Mouse (Mus musculus) hindbrain, embryonic 13.5 days (tissue): ENCODE results near the gene Tbc1d8. TPM values are rescaled to one million over a fixed set of nuclear protein-coding genes. Genes with fewer than 3 reads are reported as not detected.

Source experiments
- ATAC-seq: fragments of 200-750 bp; cut with Nextera tagmentation; 2 replicates; pipeline ENCODE4 v1.8.0; 2017; ENCODE audit warnings: moderate TSS enrichment; ENCODE audit not compliant: low FRiP score
- H3K27ac ChIP-seq: fragments of 300-500 bp; sonication (generic); 2 replicates; pipeline ENCODE4 v1.5.1; 2015; ENCODE audit warnings: inconsistent platforms, mild to moderate bottlenecking, moderate library complexity
- H3K27me3 ChIP-seq: fragments of 300-500 bp; sonication (generic); 2 replicates; pipeline ENCODE4 v1.6.1; 2015; ENCODE audit warnings: mild to moderate bottlenecking, inconsistent platforms
- H3K36me3 ChIP-seq: fragments of 300-500 bp; sonication (generic); 2 replicates; pipeline ENCODE4 v1.6.1; 2015; ENCODE audit warnings: mild to moderate bottlenecking, inconsistent platforms
- H3K4me1 ChIP-seq: fragments of 300-500 bp; sonication (generic); replicated peaks from 2 replicates; pipeline ENCODE4 v1.6.1; 2015; ENCODE audit warnings: inconsistent platforms
- H3K4me2 ChIP-seq: fragments of 300-500 bp; sonication (generic); 2 replicates; pipeline ENCODE4 v1.6.1; 2015; ENCODE audit warnings: inconsistent platforms, mild to moderate bottlenecking, moderate library complexity
- H3K4me3 ChIP-seq: fragments of 300-500 bp; sonication (generic); 2 replicates; pipeline ENCODE4 v1.5.1; 2015; ENCODE audit warnings: mild to moderate bottlenecking, inconsistent platforms
- H3K9ac ChIP-seq: fragments of 300-500 bp; sonication (generic); 2 replicates; pipeline ENCODE4 v1.6.1; 2015; ENCODE audit warnings: mild to moderate bottlenecking, inconsistent platforms
- H3K9me3 ChIP-seq: fragments of 300-500 bp; sonication (generic); 2 replicates; pipeline ENCODE4 v1.6.1; 2016; ENCODE audit warnings: inconsistent platforms
- WGBS: fragments of 180-500 bp; shearing (Covaris S2); methylation state at CpG from one replicate; pipeline ENCODE4 v1.1.7; 2015; 5-methylcytosine and 5-hydroxymethylcytosine counted together
- polyA plus RNA-seq: library from polyadenylated mRNA; unstranded; fragments of >200 nt; fragmentation: Nextera tagmentation; extraction: Ambion mirVana; gene quantifications from 2 replicates; pipeline ENCODE4 v1.2.1, GENCODE M21; 2015

Tbc1d8 gene
- polyA plus RNA-seq, 1 experiment from 2014 or later = 8.5 TPM

DNA sequence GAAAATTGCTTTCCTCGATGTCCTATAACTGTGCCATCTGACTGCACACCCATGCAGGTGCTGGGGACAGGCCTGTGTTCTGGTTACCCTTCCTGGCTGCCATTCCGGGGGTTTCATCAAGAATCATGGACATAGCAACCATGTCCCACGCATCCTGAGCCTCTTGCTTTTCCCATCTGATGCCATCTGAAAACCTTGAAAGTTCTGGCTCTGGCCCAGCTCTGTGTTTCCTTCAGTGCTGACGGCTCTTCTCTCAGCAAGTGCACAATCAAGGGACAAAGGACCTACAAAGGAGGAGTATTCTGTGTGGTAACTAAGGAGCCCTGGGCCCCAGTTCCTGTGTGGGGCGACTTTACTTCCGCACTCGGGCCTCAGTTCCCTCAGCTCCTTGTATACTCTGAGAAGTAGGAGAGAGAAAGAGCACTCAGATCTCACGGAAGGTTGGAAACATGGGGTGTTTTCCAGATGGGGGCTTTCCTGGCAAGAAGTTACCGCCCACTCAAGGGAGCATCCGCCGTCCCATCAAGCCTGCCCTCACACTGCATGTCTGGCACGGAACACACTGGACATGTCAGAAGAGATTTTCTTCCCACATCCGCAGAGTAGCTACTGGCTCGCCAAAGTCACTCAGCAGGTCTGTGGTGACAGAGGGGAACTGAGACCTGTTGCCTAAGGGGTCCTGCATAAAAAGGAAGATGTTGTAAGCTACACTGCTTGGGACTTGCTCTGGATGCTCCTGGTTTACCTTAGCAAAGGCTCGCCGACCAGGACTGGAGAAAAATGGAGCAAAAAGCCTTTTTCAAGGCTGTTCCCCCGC lies 24.5 kb upstream of the Tbc1d8 start:
- Histone ChIP-seq H3K36me3 (no peaks in the 10 kb centered on the region), H3K27me3 (no peaks in the 10 kb centered on the region), H3K4me2 (no peak overlapping the region), H3K9ac (no peak overlapping the region), H3K4me1 (no peaks in the 10 kb centered on the region), H3K4me3 (no peak overlapping the region), H3K27ac (no peak overlapping the region), H3K9me3 (no peaks in the 10 kb centered on the region)
- WGBS = 85% methylated on average over 17 of the region's 17 CpGs
- no peak for ATAC-seq

DNA sequence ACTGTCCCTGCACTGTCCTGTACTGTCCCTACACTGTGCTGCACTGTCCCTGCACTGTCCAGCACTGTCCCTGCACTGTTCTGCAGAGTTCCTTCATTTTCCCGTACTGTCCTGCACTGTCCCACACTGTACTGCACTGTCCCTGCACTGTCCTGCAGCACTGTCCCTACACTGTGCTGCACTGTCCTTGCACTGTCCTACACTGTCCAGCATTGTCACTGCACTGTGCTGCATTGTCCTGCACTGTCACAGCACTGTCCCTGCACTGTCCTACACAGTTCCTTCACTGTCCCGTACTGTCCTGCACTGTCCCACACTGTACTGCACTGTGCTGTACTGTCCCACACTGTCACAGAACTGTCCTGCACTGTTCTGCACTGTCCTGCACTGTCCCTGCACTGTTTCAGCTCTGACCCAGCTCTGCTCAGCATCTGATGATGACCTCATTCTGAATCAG lies 21.0 kb upstream of the Tbc1d8 start:
- H3K36me3 ChIP-seq = no peaks in the 10 kb centered on the region
- no peaks in the 10 kb centered on the region for H3K4me1 ChIP-seq
- no peak overlapping the region for H3K4me3 ChIP-seq
- no peaks in the 10 kb centered on the region for H3K27me3 ChIP-seq
- no peak overlapping the region for H3K9ac ChIP-seq
- H3K9me3 ChIP-seq = peaks cover 6% of the 10 kb centered on the region
- no peak overlapping the region for H3K4me2 ChIP-seq
- ATAC-seq = peak; percentile 57; the same call in 1 of the 2 replicates
- H3K27ac ChIP-seq = no peak overlapping the region
- 87% methylated on average over 2 of the region's 2 CpGs for WGBS

DNA sequence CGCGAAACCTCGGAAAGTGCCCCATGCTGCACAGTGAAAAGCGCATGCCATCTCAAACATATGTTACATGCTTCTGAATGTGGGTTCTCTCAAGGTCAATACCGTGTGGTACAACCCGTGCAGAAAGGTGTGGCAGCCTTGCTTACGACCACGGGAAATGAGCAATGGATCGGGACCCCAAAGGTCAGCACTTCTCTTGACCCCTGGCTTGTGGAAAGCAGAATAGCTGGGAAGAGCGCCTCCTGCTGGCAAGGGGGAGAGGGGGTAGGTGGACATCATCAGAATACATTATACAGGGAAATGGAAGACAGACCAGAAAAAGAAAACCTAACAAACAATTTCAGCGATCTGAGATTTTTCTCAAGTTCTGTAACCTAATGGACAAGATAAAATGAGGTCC lies 19.2 kb upstream of the Tbc1d8 start:
- 86% methylated on average over 11 of the region's 11 CpGs for whole genome bisulfite sequencing
- H3K4me3 ChIP-seq = no peak overlapping the region
- no peaks in the 10 kb centered on the region for H3K36me3 ChIP-seq
- ATAC-seq = no peak
- peaks cover 9% of the 10 kb centered on the region for H3K9me3 ChIP-seq
- no peaks in the 10 kb centered on the region for H3K27me3 ChIP-seq
- H3K27ac ChIP-seq = no peak overlapping the region
- no peak overlapping the region for H3K4me2 ChIP-seq
- no peak overlapping the region for H3K9ac ChIP-seq
- no peaks in the 10 kb centered on the region for H3K4me1 ChIP-seq

DNA sequence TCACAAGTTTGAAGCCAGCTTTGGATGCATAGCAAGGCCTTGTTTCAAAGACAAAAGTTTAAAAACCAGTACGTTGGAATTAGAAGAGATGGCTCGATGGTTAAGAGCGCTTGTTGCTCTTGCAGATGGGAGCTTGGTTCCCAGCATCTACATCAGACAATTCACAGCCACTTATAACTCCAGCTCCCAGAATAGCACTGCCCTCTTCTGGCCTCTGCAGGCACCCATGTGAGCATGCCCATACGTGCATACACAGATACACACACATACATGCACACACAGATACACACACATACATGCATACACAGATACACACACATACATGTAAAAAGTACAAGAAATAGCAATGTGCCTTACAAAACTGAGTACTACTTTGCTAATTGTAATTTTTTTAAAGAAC lies 18.4 kb upstream of the Tbc1d8 start:
- Histone ChIP-seq H3K36me3 (no peaks in the 10 kb centered on the region), H3K9ac (no peak overlapping the region), H3K9me3 (peaks cover 9% of the 10 kb centered on the region), H3K27ac (no peak overlapping the region), H3K4me3 (no peak overlapping the region), H3K27me3 (no peaks in the 10 kb centered on the region), H3K4me1 (no peaks in the 10 kb centered on the region), H3K4me2 (no peak overlapping the region)
- no peak for ATAC-seq
- 93% methylated on average over 4 of the region's 4 CpGs for WGBS

DNA sequence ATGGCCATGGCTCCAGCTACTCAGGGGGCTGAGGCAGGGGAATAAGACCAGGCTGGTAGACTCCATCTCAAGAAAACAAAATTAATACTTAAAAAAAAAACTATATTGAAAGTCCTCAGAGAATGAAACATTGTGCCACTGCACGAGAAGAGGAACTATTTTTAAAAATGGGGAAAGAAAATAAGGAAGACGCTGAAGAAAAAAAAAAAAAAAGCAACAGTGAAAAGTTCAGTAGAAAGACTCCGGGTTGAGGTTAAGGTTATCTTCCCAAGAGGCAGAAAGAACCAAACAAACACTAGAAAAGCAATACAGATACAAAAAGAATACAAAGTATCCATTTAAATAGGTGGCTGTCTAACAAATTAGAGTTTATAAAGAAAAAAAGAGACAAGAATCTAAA lies 15.1 kb upstream of the Tbc1d8 start:
- Histone ChIP-seq H3K36me3 (no peaks in the 10 kb centered on the region), H3K4me2 (no peak overlapping the region), H3K9me3 (peaks cover 9% of the 10 kb centered on the region), H3K4me3 (no peak overlapping the region), H3K27ac (no peak overlapping the region), H3K27me3 (no peaks in the 10 kb centered on the region), H3K4me1 (no peaks in the 10 kb centered on the region), H3K9ac (no peak overlapping the region)
- WGBS = 80% methylated on average over 3 of the region's 3 CpGs
- ATAC-seq = no peak

DNA sequence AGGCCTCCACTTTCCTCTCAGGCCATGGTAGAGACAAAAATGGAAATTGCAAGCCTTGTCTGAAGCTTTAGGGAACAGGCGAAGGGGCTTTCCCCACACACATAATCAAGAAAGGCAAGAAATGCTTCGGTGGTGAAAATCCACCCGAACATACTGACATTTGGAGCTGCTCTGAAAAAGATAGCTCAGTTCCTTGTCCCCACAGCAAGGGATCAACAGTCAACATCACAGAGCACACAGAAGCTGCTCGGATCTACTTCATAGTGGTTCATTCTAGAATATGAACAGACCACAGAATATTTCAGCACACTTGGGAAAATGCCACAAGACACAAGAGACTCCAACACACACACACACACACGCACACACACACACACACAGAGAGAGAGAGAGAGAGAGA lies 14.6 kb upstream of the Tbc1d8 start:
- H3K4me3 ChIP-seq = no peak overlapping the region
- H3K27me3 ChIP-seq = no peaks in the 10 kb centered on the region
- no peaks in the 10 kb centered on the region for H3K4me1 ChIP-seq
- H3K36me3 ChIP-seq = no peaks in the 10 kb centered on the region
- H3K9me3 ChIP-seq = peaks cover 9% of the 10 kb centered on the region
- H3K9ac ChIP-seq = no peak overlapping the region
- H3K27ac ChIP-seq = no peak overlapping the region
- no peak for ATAC-seq
- no peak overlapping the region for H3K4me2 ChIP-seq
- 88% methylated on average over 5 of the region's 5 CpGs for WGBS

DNA sequence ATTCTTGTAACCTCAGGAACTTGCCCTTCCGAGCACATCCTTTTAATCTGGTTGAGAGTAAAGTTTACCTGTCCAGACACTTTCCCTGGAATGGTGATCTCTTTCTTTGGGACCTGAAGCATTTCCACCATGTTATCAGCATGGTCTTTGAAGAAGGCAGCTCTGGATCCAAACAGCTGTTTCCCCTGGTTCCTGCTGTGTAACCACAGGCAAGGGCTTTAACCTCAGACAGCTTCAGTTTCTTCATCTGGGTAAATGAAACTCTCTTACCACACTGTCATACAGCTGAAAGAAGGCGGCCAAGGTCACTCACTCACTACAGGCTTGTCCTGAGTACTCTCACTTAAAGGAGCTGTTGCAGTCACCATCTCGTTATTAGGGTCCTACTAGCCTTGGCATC lies 8.8 kb upstream of the Tbc1d8 start:
- WGBS = 75% methylated on average over 3 of the region's 3 CpGs
- H3K27ac ChIP-seq = no peak overlapping the region
- H3K9me3 ChIP-seq = no peaks in the 10 kb centered on the region
- H3K4me1 ChIP-seq = peaks cover 7% of the 10 kb centered on the region; the same call in 1 of the 2 replicates
- H3K4me3 ChIP-seq = no peak overlapping the region
- ATAC-seq = no peak
- no peak overlapping the region for H3K4me2 ChIP-seq
- no peaks in the 10 kb centered on the region for H3K36me3 ChIP-seq
- no peaks in the 10 kb centered on the region for H3K27me3 ChIP-seq
- H3K9ac ChIP-seq = no peak overlapping the region

DNA sequence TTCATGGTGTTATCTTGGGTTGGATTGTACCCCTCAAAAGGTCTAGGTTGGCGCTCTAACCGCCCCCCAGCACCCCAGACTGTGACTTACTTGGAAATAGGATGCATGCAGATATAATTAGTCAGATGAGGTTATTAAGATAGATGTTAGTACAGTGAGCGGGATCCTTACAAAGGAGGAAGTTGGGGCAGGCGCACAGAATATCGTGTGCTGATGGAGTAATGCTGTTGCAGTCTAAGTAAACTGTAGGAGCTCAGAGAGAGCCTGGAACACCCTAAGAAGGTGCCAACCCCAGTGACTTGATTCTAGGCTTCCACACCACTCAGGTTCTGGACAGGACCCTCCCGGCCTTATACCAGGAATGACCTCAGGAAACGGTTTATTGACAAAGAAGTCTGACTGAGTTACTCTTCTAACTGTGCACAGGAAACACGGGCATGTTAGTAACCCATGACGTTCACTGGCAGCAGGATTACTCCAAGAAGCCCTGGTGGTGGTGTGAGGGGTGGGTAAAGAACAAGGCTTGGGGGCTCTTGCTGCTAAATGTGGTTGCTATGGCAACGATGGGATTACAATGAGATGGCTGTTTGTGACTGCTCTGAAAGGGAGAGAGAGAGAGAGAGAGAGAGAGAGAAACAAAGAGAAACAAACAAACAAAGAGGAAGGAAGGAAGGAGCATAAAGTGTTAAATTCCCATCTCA lies 3.7 kb upstream of the Tbc1d8 start:
- no peak overlapping the region for H3K4me2 ChIP-seq
- no peak overlapping the region for H3K4me3 ChIP-seq
- peaks cover 22% of the 10 kb centered on the region for H3K4me1 ChIP-seq
- no peaks in the 10 kb centered on the region for H3K9me3 ChIP-seq
- 53% methylated on average over 10 of the region's 10 CpGs for WGBS
- no peak overlapping the region for H3K27ac ChIP-seq
- ATAC-seq = no peak
- H3K36me3 ChIP-seq = no peaks in the 10 kb centered on the region
- peaks cover 3% of the 10 kb centered on the region; the same call in 1 of the 2 replicates for H3K27me3 ChIP-seq
- no peak overlapping the region for H3K9ac ChIP-seq

DNA sequence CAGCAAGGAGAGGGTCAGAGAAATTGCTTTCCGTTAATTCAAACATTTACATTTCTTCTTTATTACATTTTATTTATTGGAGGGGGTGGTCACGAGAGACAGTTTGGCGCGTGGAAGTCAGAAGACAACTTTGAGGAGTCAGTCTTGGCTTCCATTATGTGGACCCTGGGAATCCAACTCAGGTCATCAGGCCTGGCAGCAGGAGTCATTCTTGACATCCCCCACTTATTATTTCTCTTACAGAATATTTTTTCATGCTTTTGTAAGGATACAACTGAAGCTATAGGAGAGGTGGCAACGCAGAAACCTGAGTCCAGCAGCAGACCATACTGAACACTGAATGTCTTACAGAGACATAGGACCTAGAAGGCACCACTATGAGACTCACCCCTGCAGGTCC lies 699 bp upstream of the Tbc1d8 start:
- H3K27ac ChIP-seq = no peak overlapping the region
- no peaks in the 10 kb centered on the region for H3K36me3 ChIP-seq
- peak overlapping the region; percentile 98 for H3K4me2 ChIP-seq
- H3K4me1 ChIP-seq = peaks cover 27% of the 10 kb centered on the region
- H3K9me3 ChIP-seq = no peaks in the 10 kb centered on the region
- H3K27me3 ChIP-seq = peaks cover 5% of the 10 kb centered on the region; the same call in 1 of the 2 replicates
- no peak overlapping the region for H3K4me3 ChIP-seq
- 68% methylated on average over 5 of the region's 5 CpGs for WGBS
- H3K9ac ChIP-seq = no peak overlapping the region
- no peak for ATAC-seq

DNA sequence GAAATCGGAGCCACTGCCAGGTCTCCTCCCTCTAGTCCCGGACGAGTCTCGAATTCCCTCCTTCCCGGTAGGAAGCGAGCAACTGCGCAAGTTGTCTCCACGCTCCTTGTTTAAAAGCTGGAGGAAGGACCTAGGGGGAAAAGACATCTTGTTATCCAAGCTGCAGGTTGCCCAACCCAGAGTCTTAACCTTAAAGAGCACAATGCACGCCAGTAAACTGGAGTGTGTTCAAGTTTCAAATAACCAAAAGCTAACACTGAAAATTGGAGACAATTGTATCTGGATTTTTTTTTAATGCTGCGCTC lies 293 bp upstream of the Tbc1d8 start:
- no peaks in the 10 kb centered on the region for H3K9me3 ChIP-seq
- H3K4me2 ChIP-seq = peak overlapping the region; percentile 98
- 5% methylated on average over 10 of the region's 10 CpGs for WGBS
- peak overlapping the region; percentile 83; the same call in 1 of the 2 replicates for H3K9ac ChIP-seq
- no peak for ATAC-seq
- H3K27me3 ChIP-seq = peaks cover 5% of the 10 kb centered on the region; the same call in 1 of the 2 replicates
- H3K4me3 ChIP-seq = peak overlapping the region; percentile 68
- H3K36me3 ChIP-seq = no peaks in the 10 kb centered on the region
- H3K27ac ChIP-seq = peak overlapping the region; percentile 85; the same call in 1 of the 2 replicates
- peaks cover 27% of the 10 kb centered on the region for H3K4me1 ChIP-seq

DNA sequence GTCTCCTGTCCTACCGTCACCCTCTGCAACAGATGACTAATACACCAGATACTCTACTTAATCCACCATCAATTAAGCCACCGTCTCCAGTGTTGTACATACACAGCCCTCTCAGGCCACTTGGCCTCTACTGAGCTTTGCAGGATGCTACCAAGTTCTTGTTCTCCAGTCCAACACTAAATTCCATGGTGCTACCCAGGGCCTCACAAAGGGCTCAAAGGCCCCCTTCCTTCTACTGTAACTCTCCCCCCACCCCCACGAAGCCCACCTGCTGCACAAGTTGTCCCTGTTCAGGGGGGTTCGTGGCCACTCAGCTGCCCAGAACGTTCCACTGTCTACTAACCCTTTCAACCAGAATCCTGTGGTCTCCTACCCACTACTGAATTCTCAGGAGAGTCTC lies 1.5 kb downstream of the Tbc1d8 start:
- peaks cover 18% of the 10 kb centered on the region for H3K4me1 ChIP-seq
- peak overlapping the region; percentile 98 for H3K4me2 ChIP-seq
- no peak overlapping the region for H3K27ac ChIP-seq
- H3K4me3 ChIP-seq = peak overlapping the region; percentile 68
- WGBS = 82% methylated on average over 5 of the region's 5 CpGs
- H3K9ac ChIP-seq = no peak overlapping the region
- peaks cover 5% of the 10 kb centered on the region; the same call in 1 of the 2 replicates for H3K27me3 ChIP-seq
- H3K36me3 ChIP-seq = no peaks in the 10 kb centered on the region
- H3K9me3 ChIP-seq = no peaks in the 10 kb centered on the region
- ATAC-seq = no peak

DNA sequence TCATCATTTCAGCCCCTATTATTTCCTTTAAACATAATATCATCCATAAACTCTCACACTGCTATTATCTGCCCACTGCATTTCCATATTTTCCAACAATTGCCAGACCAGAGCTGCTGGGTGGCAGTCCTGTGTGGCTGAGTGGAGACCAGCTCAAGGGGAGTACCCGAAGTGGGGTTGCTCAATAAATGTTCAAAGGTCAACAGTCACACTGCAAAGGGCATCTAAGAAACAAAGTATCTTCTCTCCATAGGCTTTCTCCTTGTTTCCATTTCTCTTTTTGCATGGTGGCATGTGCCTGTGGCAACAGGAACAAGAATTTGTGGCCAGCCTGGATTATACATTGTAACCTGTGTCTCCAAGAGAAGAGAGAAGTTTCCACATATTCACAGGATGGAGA lies 2.2 kb downstream of the Tbc1d8 start:
- Histone ChIP-seq H3K4me2 (no peak overlapping the region), H3K4me1 (peaks cover 15% of the 10 kb centered on the region), H3K36me3 (no peaks in the 10 kb centered on the region), H3K4me3 (no peak overlapping the region), H3K27me3 (peaks cover 5% of the 10 kb centered on the region; the same call in 1 of the 2 replicates), H3K9me3 (no peaks in the 10 kb centered on the region), H3K9ac (no peak overlapping the region), H3K27ac (no peak overlapping the region)
- WGBS = 84% methylated on average over 1 of the region's 1 CpGs
- ATAC-seq = no peak
